Mouse (Mus musculus): ENCODE results near the gene Hoxb4.

- no peak for TF ChIP-seq CTCF (IDR thresholded peaks at IDR 0.05; ENCODE audit: extremely low read depth, insufficient read depth, insufficient read length, insufficient replicate concordance)
- TF ChIP-seq POLR2A (IDR thresholded peaks at IDR 0.05; ENCODE audit: low read depth, low read length), result no peak
Measured at GRCm38 (mm10) chr11:96327122-96327521, 9.1 kb downstream of the Hoxb4 start.

All from spleen, adult 2 months (tissue).